Mouse (Mus musculus) fibroblast of lung, adult 2 months (primary cell): Measurements from ENCODE around the gene Mgl2.

Experiments used
- DNase-seq: peaks from one replicate; pipeline ENCODE4 v3.0.0-alpha.2; 2011; ENCODE audit warnings: low read depth

Mgl2 gene

GRCm38 (mm10) chr11:70170291-70170690 is 40.2 kb downstream of the Mgl2 start:
- no peak for DNase-seq

- no peak for DNase-seq
These were observed 41.1 kb downstream of the Mgl2 start for GRCm38 (mm10) chr11:70171181-70171580.

GRCm38 (mm10) chr11:70171847-70172246 is 41.7 kb downstream of the Mgl2 start:
- DNase-seq: no peak

- DNase-seq: no peak
These were observed 42.2 kb downstream of the Mgl2 start for GRCm38 (mm10) chr11:70172298-70172697.

- no peak for DNase-seq
These were observed 44.4 kb downstream of the Mgl2 start for GRCm38 (mm10) chr11:70174491-70174890.

- DNase-seq: no peak
These were observed 47.5 kb downstream of the Mgl2 start for GRCm38 (mm10) chr11:70177647-70178046.

GRCm38 (mm10) chr11:70178311-70178710 is 48.2 kb downstream of the Mgl2 start:
- no peak for DNase-seq

GRCm38 (mm10) chr11:70178756-70179155 is 48.6 kb downstream of the Mgl2 start:
- DNase-seq: no peak

- no peak for DNase-seq
These were observed 49.3 kb downstream of the Mgl2 start for GRCm38 (mm10) chr11:70179401-70179800.

GRCm38 (mm10) chr11:70180496-70180895 is 50.4 kb downstream of the Mgl2 start:
- no peak for DNase-seq

- DNase-seq: no peak
These were observed 55.0 kb downstream of the Mgl2 start for GRCm38 (mm10) chr11:70185120-70185519.
